Mouse (Mus musculus) CD4-positive, CD25-positive, alpha-beta regulatory T cell, adult 9 weeks (primary cell): ENCODE measurements around the gene Eea1. TPM values are rescaled to one million over a fixed set of nuclear protein-coding genes. Genes with fewer than 3 reads are reported as not detected.

ENCODE experiments used
- polyA plus RNA-seq: library from polyadenylated mRNA; unstranded; fragments of 100-300 nt; shearing (Covaris generic); gene quantifications from one replicate; pipeline ENCODE4 v1.2.1, GENCODE M21; 2017

Gene Eea1
- polyA plus RNA-seq = 22.2 TPM

DNA sequence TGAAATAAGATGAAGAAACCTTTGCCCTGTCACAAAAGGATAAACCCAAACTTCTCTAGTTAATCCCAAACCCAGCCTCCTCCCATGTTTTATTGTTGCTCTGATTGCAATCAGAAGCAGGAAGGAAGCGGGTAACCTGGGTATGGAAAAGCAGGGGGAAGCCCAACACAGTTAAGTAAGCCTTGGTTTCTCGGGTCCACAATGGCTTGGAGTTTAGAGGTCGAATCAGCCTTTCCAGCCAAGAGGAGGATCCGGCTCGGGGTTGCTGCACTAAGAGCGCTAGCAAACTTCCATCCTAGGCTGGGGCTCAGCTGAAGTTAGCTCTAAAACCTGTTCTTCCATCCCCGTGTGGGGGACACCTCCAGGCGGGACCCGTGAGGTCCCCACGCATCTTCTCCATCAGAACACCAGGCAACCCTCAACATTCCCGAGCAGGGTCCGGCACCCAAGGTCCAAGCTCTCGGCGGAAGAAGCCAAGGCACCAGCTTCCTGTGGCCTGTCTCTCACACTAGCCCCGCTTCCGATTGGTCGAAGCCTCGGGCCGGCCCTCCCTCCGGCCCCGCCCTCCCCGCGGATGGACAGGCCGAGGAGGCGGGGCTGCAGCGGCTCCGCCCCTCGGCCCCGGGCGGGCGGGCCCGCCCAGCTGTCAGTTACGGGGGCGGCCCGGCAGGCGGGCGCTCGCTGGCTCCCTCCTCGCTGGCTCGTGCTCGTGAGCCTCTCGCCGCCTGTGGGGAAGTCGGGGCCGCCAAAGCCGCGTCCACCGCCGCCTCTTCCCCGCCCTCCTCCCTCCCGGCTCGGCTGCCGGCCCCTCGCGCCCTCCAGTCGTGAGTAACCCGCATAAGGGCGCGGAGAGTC lies at the start of gene Eea1:
Eea1 (plus strand) TSS at position 605 of the 855 bp plus-strand sequence.

Other genes starting within 250 kb of the Eea1 start
- not detected for gene Gm33543, start 97.7 kb upstream of the Eea1 start, polyA plus RNA-seq
- not detected for gene Gm5426, start 196.0 kb downstream of the Eea1 start, polyA plus RNA-seq